Mouse (Mus musculus) heart, postnatal 10 days (tissue): ENCODE data around the gene Ccdc194. TPM values are rescaled to one million over a fixed set of nuclear protein-coding genes. Genes with fewer than 3 reads are reported as not detected.
"Not testable (repeated sequence)": the region's sequence is repeated elsewhere in the genome, so short reads cannot be mapped to it uniquely, and the experiment has no call there.

ENCODE experiments used
- DNase-seq, 2 experiments: peaks; one replicate each; pipeline ENCODE4 v3.0.0; 2021
- intact Hi-C: fragments of 180-260 bp; cut with DNase I; formaldehyde crosslinking; loops from one replicate; pipeline ENCODE4 v1.15.1; 2025
- total RNA-seq, 2 experiments: library from RNA; stranded (reverse); gene quantifications; 2 replicates each; pipeline ENCODE4 v1.2.3; 2021

Gene Ccdc194
- total RNA-seq, 2 experiments from 2014 or later = 0.17 TPM; not detected in 1

DNA sequence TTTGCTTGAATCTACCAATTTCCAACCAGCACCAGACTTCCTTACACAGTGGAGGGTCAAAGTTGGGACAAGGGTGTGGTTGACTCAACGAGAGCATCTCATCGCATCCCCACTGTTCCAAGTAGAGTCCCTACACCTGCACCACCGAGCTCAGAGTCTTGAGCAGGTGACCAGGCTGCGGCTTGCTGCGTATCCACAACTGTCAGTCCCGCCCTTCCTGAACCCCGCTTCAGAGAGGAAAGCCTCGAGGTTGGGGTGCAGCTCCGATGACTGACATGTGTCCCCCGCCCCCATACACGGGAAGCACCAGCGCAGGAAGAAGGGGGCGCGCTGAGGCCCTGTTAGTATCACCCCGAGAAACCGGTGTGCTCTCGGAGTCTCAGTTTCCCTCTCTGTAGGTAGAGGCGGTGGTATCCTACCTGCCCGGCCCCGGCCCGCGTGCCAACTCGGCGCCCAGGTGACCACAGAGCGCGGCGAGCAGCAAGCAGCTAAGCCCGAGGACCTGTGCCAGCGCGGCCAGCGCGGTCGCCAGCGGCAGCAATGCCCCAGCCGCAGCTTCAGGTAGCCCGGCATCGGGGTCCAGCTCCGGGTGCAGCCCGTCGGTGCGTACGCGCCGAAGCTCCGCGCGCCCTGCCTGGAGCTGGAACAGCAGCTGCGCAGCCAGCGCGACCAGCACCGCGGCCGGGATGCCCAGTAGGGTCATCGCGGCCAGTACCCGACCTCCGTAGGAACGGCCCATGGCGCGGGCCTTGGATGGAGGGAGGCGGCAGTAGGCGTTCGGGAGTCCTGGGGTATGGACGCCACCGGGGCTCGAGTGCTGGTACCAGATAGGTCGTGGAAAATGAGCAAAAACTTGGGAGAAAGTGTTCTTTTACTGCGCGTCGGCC lies 32.8 kb upstream of the Ccdc194 start, which contains the start of gene Tmem221:
Tmem221 (minus strand) TSS at position 801 of the 887 bp plus-strand sequence.
- intact Hi-C loops = no loop called here

DNA sequence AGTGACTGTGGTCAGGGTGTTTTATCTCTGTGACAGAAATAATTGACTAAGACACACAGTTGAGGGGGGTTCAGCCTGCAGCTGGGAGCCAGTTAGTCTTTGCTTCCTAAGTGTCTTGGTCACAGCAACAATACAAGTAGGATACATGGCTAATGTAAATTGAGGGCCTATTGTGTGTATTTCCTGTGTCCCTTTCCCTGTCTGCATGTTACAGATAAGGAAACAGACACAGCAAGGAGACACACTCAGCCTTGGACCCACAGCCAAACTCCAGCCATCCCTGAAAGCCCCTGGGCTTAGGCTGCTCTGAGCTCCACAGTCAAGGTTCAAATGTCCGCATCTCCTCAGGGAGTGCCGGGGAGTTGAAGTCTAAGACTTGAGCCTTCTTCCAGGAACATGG lies 29.1 kb upstream of the Ccdc194 start:
- no peak for DNase-seq
- intact Hi-C loops = no loop called here

More for the DNA sequence above, 32.8 kb upstream of the Ccdc194 start, which contains the start of gene Tmem221:
- DNase-seq = no peak

DNA sequence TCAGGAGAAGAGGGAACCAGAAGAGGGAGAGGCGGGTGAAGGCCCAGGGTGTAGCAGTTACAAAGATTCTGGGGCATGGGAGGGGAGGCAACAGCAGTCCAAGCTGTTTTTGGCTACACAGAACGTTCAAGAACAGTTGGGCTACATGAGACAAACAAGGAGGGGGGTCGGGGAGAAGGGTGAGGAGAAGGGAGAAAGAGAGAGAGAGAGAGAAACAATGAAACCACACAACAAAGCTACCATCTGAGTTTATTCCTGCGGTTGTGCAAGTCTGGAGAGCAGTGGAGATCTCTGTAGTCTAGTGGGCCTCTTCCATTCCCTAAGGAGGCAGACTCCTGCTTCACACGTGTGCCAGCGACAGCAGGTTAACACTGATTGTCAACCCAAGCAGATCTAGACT lies 28.5 kb upstream of the Ccdc194 start:
- intact Hi-C loops = no loop called here

DNA sequence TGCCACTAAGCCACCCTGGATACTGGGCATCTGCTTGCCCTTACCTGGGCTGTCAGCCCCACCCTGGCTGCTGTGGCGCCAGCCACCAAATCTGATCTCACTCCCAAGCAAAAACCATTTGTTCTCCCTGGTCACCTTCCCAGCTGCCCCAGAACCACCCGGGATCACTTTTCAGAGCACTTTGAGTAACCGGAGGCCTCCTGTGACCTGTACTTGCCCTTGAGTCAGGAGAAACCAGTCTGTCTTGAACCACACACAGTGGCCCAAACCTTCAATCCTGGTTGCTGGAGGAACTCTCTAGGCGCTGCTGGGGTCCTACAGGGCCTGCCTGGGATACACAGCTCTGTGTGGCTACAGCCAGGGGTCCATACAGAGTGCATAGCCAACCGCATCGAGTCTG lies 27.3 kb upstream of the Ccdc194 start:
- intact Hi-C loops = no loop called here
- DNase-seq = no peak

More for the DNA sequence above, 28.5 kb upstream of the Ccdc194 start:
- DNase-seq = no peak

DNA sequence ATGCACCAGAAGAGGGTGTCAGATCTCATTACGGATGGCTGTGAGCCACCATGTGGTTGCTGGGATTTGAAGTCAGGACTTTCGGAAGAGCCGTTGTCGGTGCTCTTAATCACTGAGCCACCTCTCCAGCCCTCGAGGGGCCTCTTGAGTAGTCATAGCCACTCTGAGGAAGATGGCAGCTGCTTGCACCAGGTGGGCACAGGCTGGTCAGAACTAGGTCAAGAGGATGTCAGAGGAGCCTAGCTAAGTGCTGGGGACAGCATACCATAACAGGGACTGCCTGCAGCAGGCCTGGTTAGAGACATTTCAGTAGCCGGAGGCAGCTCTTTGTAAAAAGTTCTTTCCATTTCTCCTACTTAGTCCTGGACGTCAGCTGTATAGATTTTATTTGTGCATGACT lies 25.2 kb upstream of the Ccdc194 start:
- DNase-seq = no peak
- intact Hi-C loops = no loop called here

DNA sequence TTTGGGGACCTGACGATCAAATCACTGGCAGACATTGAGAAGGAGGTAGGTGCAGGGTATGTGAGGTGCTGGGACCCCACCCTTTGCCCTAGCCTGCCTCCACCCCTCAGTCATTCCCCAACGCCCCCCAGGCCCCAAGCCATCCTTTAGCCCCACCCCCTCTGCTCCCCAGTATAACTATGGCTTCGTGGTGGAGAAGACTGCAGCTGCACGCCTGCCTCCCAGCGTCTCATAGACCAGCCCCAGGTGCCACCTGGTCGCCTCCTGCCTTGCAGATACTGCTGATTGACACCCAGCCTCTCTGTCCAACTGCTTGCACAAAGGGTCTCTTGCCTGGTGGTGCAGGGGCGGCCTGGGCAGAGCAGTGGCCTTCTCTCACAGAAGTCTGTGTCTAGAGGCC lies 22.1 kb upstream of the Ccdc194 start:
- intact Hi-C loops = no loop called here
- no peak for DNase-seq

DNA sequence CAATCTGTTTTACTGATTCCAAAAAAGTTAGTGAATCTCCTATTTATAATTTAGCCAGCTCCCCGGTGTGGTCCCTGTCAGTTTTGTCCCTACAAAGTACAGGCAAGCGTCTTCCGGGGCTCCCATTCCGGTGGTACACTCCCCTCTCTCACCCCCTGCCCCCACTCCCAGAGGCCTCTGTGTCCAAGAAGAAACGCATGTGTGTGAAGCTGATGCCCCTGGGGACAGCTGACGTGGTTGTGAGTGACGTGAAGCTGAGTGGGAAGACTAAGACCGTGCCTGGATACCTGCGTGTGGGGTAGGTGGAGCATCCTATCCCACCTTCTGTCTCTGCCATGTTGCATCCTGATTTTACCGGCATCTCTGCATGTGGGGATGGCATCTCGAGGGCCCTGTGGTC lies 19.5 kb upstream of the Ccdc194 start:
- no peak for DNase-seq
- intact Hi-C loops = no loop called here

DNA sequence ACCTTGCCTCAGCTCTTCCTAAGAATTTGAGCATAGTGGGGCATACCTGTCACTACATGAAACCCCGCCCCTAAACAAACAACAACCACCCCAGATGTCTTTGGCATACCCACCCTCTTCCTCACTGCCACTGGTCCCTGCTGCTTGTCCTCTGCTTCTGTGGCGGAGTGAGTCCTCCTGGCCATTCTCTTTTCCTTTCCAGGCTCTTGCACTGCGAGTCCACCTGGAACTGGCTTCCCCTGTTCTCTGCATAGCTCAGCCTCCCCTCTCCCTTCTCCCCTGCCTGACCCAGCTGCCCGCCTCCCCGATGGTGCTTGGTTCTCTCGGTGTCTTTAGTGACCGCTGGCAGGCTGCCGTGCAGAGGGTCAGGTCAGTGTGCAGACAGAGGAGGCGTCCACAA lies 18.2 kb upstream of the Ccdc194 start:
- intact Hi-C loops = no loop called here
- no peak for DNase-seq

DNA sequence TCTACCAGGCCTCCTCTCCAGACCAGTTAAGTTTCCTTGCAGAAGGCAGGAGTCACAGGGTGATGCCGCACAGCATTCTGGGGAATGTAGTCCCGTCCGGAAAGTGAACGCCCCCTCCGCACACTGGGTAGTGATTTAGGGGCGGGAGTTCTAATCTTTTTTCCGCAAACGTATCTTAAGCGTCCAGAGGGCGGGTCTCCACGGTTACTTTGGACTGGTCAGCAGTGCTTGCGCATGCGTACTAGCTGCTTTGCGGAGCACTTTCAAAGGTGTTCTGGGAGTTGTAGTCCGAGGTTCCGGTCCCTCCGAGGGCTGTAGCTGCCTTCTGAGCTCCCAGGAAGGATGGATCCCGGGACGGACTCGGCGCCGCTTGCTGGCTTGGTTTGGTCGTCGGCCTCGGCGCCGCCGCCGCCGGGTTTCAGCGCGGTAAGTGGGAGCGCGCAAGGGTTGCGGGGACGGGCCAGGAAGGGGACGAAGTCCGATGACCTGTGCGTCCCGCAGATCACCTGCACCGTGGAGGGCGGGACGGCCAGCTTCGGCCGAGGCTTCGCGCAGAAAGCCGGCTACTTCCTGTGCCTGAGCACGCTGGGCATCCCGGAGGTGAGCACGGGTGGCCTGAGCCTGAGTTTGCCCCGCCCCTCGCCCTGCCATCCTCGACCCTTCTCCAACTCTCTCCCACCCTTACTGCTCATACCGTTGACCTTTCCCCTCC lies 17.3 kb upstream of the Ccdc194 start, which contains the start of gene Mvb12a:
Mvb12a (plus strand) TSS at position 291 of the 712 bp plus-strand sequence.
- intact Hi-C loops = no loop called here
- DNase-seq = peak; percentile 97 to 98

DNA sequence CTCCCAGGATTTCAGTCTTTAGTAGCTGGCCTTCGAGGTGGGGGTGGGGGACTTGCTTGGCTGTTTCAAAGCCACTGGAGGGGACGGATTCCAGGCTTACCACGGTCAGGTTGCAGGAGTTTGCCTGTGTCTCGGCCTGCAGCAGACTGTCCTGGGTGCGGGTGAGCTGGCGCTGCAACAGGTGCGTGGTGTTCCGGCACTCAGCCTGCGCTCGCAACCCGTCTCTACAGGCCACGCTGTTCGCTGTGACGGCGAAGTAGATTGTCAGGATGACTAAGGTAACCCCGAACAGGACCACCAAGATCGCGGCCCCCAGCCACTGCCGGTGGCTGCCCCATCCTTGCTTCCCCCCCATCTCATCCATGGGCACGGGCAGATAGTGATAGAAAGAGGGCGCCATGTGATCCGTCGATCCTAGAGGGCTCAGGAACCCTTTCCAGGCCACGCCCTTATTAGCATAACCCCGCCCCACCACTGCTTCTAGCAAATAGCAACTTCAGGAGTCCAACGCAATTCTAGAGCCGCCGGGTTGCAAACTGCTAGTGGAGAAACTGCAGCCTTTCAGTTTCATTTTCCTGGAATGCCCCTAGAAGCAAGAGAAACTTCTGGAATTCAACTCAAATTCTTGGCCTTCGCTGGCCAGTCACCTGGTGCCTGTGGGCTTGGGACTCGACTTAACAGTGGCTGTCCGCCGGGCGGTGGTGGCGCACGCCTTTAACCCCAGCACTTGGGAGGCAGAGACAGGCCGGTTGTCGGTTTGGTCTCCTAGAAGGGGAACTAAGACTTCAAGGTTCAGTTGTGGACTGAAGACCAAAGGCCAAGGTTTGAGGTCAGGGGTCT lies 11.7 kb upstream of the Ccdc194 start, which contains the start of gene Bst2:
Bst2 (minus strand) TSS at position 429 of the 840 bp plus-strand sequence.
- peak; percentile 90 for DNase-seq
- intact Hi-C loops = no loop called here

DNA sequence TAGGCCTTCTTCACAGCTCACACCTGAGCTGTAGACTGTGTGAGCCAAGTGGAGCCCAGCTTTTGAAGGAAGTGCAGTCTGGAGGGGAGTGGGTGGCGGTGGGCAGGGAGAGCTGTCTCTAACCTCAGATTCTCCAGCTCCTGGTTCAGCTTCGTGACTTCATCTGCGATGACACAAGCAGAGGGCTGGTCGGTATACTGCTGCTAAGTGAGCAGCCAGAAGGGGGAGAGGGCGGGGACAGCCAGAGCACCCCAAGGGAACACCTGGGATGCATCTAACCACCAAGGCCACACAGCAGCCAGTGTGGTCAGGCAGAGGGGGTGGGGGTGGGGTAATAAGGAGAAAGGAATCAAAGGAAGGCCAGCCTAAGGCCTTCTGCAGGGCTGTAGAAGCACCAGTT lies 10.2 kb upstream of the Ccdc194 start:
- intact Hi-C loops = no loop called here
- DNase-seq = no peak

DNA sequence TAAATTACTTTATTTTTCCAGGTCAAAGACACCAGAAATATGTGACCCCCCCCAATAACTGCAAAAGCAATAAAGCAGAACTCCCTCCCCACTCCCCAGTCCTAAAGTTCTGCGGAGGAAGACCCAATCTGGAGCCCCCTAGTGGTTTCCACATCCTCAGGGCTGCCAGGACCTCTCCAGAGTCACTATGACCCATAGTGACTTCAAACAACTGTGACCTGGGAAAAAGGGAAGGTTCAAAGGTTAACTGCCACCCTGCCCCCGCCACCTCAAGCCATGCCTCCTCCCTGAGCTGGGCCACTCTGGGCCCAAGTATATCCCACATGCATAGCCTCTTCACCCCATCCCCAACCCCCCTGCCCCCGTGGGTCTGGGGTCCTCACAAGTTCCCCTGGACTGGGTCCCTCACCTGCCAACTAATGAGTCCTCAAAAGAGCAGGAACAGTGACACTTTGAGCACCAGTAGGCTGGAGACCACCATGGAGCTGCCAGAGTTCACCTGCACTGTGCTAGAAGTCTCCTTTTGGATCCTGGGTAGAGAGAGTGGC lies 8.8 kb upstream of the Ccdc194 start:
- intact Hi-C loops = no loop called here
- no peak for DNase-seq

DNA sequence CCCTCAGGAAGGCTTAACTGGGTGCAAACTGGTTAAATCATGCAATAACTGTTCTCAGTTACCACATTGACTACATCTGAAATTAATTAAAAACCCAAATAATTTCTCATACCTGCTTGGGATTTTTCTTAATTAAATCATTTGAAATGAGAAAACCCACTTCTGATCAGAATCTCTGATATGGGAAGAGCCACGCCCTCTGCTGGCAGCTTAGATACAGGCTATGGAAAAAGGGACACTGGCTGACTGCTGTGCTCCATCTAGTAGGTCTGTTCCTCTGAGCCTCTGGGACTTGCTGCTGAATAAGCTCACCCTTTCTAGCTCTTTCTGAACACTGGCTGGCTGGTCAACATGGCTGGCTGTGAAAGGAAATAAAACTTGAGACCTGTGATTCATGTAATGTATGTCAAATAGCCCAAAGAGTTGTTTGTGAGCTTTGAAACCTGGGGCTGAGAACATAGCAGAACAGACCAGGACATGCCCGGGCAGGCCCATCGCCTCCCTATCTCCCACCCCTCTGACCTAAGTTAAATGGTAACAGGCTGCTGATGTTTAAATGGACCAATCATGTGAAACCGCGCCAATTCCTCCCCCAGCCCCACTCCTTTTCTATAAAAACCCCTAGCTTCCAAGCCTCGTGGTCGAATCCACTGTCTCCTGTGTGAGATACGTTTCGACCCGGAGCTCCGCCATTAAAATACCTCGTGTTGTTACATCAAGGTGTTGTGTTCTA lies 5.4 kb upstream of the Ccdc194 start:
- intact Hi-C loops, DNase-seq: not testable (repeated sequence)

DNA sequence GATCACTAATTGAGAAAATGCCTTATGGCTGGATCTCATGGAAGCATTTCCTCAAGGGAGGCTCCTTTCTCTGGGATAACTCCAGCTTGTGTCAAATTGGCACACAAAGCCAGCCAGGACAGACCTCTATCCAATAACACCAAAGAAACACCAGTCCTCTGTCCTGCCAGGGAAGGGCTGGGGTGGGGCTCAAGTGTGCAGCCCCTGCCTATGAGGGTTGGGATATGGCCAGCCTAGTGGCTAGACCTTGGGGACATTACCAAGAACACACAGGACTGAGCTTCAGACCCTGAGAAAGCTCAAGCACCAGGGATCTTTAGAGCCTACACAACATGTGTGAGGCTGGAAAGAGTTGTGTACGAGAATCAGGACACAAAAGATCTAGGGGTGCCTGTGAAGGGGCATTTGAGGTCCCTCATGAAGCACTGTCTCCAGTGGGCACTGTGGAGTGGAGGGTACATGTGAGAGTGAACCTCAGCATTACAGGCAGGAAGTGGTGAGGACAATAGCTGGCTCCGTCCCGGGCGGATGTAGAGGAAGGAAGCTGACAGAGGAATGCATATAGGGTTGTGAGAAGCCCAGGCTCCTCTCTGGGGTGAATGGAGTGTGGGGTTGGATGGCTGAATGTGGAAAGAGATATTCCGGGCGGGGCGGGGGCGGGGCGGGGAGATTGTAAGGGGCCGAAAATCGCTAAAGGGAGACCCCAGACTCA lies 3.0 kb upstream of the Ccdc194 start:
- intact Hi-C loops = no loop called here
- DNase-seq = peak; percentile 56 to 66

DNA sequence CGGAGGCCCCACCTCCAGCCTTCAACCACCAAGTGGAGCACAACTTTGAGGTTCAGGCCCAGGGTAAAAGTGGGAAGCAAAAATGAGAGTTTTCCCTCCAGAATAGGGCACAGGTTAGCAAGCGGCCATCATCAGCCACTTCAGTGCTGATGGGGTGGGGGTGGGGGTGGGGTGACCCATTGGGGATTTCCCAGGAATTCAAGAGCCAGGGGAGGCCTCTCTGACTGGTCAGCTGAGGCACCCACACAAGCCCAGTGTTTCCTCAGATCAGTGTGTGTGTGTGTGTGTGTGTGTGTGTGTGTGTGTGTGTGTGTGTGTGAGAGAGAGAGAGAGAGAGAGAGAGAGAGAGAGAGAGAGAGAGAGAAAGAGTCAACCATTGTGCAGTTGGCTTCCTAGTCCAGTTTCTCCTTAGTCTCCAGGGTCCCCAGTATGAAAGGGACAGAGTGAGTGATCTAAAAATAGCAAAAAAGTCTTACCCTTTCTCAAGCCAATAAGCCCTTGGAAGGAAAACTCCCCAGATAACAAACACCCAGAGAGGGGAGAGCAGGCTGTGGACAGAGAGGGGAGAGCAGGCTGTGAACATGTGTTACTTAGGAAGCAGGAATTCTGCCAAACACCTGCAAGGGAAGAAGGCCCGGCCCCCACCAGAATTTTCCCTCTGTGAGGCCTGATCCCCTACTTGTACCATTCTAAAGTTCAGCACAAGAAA lies 1.8 kb upstream of the Ccdc194 start:
- intact Hi-C loops = no loop called here
- DNase-seq = peak; percentile 52 to 54

DNA sequence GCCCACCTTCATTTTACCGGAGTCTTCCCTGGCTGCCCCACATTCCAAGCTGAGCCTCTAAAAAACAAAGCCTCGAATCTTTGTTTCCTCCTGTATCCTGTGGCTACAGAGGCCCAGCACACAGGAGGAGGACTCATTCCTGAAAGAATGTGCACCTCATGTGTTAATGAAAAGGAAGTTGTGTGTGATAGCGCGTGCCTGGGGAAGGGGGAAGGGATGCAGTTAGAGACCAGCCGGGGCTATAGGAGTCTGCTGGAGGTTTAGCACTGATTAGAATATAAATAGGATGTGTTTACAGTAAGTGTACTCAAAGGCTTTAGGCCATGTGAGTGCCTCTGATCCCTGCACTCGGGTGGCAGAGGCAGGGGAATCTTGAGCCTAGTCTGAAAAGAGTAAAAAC lies 761 bp upstream of the Ccdc194 start:
- intact Hi-C loops = no loop called here
- peak in 1 of 2 experiments; percentile 32 for DNase-seq

DNA sequence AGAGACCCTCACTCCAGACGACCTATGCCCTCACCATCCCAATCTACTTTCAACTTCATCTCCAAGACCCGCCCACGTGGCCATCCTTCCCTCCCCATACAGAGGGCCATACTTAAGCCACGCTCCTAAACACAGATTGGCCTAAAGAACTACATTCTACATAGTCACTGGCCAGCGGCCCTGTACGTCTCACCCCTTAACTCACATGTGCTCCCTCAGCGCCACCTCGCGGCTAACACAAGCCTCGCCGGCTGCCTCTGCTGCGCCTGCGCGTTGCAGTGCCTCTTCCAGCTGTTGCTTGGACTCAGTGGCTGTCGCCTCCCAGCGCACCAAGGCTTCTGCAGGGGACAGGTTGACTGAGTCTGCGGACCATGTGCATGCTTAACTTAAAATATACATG lies 3.9 kb downstream of the Ccdc194 start:
- intact Hi-C loops = loop anchor here (1.0 to 5.0 kb wide), 2 partner anchors 34 to 80 kb away; partner anchors contain the start of genes Ano8 and Gtpbp3
- peak; percentile 98 to 99 for DNase-seq
